Comparison of ENCODE assay signal across 19 mouse cellular contexts in genomic region chr2:115542401-115543123, GRCm38 (mm10). TPM values are rescaled to one million over a fixed set of nuclear protein-coding genes. Genes with fewer than 3 reads are reported as not detected.
DNase-seq lines count a peak whose midpoint lies in the region; ATAC-seq lines count a peak whose summit lies in the region.
"Had no signal": no experiment of that assay in that cellular context is flagged by ENCODE, and none has a peak within 500 bp of the region (broad histone marks: within the 10 kb centered on the region; RNA-seq: fewer than 3 reads in every experiment).

No protein-coding gene starts in this region.

- H3K9me3 ChIP-seq in kidney, embryonic 16.5 days (ENCODE audit: low read length) = no peaks in the 10 kb centered on the region
- H3K9me3 ChIP-seq in embryonic facial prominence, embryonic 13.5 days = no peaks in the 10 kb centered on the region
- H3K9me3 ChIP-seq in limb, embryonic 12.5 days = no peaks in the 10 kb centered on the region
- H3K9me3 ChIP-seq: forebrain, embryonic 10.5 days; heart, embryonic 13.5 days; hindbrain, embryonic 15.5 days; stomach, embryonic 15.5 days had no signal

- no peak for DNase-seq in kidney, adult 9 months
- no peak for DNase-seq in right cerebral cortex, postnatal 36 days (ENCODE audit: low spot score in 2 of 2)
- no peak for DNase-seq in right cerebral cortex, adult 2 months (ENCODE audit: low spot score in 2 of 2)
- DNase-seq: adrenal gland, adult 2 months; cerebellum, adult 2 months; lung, adult 18-20 months; lung, postnatal 14 days; right cerebral cortex, postnatal 14 days; thymus, adult 18-20 months had no signal

- ATAC-seq in kidney, embryonic 16.5 days (ENCODE audit: low FRiP score, low TSS enrichment) = peak; percentile 50; the same call in 1 of the 2 replicates
- ATAC-seq in embryonic facial prominence, embryonic 13.5 days (ENCODE audit: insufficient number of reproducible peaks, insufficient read depth, low FRiP score, low TSS enrichment, low read depth) = no peak
- no peak for ATAC-seq in limb, embryonic 12.5 days (ENCODE audit: insufficient number of reproducible peaks, insufficient read depth, low FRiP score, low TSS enrichment, low read depth)
- ATAC-seq in CD4-positive, CD25-positive, alpha-beta regulatory T cell, adult 4 months = no peak
- ATAC-seq: intestine, postnatal 0 days had no signal

- H3K4me2 ChIP-seq in kidney, embryonic 16.5 days (replicated peaks; ENCODE audit: low read depth, low read length) = peak overlapping the region; percentile 19
- H3K4me2 ChIP-seq in embryonic facial prominence, embryonic 13.5 days = 0 out of 2 replicates have a peak overlapping the region, but pooled peaks have one; percentile 12
- peak overlapping the region; percentile 38 for H3K4me2 ChIP-seq in limb, embryonic 12.5 days
- H3K4me2 ChIP-seq: heart, embryonic 13.5 days; hindbrain, embryonic 15.5 days; stomach, embryonic 15.5 days had no signal

- H3K4me3 ChIP-seq in kidney, embryonic 16.5 days (ENCODE audit: low read length) = no peak overlapping the region
- no peak overlapping the region for H3K4me3 ChIP-seq in embryonic facial prominence, embryonic 13.5 days
- H3K4me3 ChIP-seq in limb, embryonic 12.5 days (replicated peaks) = no peak overlapping the region
- H3K4me3 ChIP-seq: forebrain, embryonic 10.5 days; heart, embryonic 13.5 days; hindbrain, embryonic 15.5 days; megakaryocyte, embryonic 14.5 days; stomach, embryonic 15.5 days had no signal

- H3K36me3 ChIP-seq in kidney, embryonic 16.5 days (ENCODE audit: insufficient read depth, low read length) = no peaks in the 10 kb centered on the region
- no peaks in the 10 kb centered on the region for H3K36me3 ChIP-seq in embryonic facial prominence, embryonic 13.5 days
- no peaks in the 10 kb centered on the region for H3K36me3 ChIP-seq in limb, embryonic 12.5 days
- H3K36me3 ChIP-seq: forebrain, embryonic 10.5 days; heart, embryonic 13.5 days; hindbrain, embryonic 15.5 days; stomach, embryonic 15.5 days had no signal

- H3K27me3 ChIP-seq in kidney, embryonic 16.5 days (ENCODE audit: insufficient read depth, low read length) = no peaks in the 10 kb centered on the region
- no peaks in the 10 kb centered on the region for H3K27me3 ChIP-seq in embryonic facial prominence, embryonic 13.5 days
- H3K27me3 ChIP-seq in limb, embryonic 12.5 days = peaks cover 3% of the 10 kb centered on the region
- H3K27me3 ChIP-seq: heart, embryonic 13.5 days; megakaryocyte, embryonic 14.5 days; stomach, embryonic 15.5 days had no signal

- no peak overlapping the region for H3K9ac ChIP-seq in kidney, embryonic 16.5 days (replicated peaks; ENCODE audit: low read length)
- H3K9ac ChIP-seq in embryonic facial prominence, embryonic 13.5 days = no peak overlapping the region
- no peak overlapping the region for H3K9ac ChIP-seq in limb, embryonic 12.5 days (replicated peaks)
- H3K9ac ChIP-seq: heart, embryonic 13.5 days; hindbrain, embryonic 15.5 days; stomach, embryonic 15.5 days had no signal

- H3K4me1 ChIP-seq in kidney, embryonic 16.5 days (ENCODE audit: insufficient read depth, low read length) = peaks cover 23% of the 10 kb centered on the region
- H3K4me1 ChIP-seq in embryonic facial prominence, embryonic 13.5 days = no peaks in the 10 kb centered on the region
- H3K4me1 ChIP-seq in limb, embryonic 12.5 days (replicated peaks) = peaks cover 23% of the 10 kb centered on the region
- H3K4me1 ChIP-seq: megakaryocyte, embryonic 14.5 days had no signal

- WGBS in kidney, embryonic 16.5 days = 27% methylated on average over 11 of the region's 11 CpGs
- 34% methylated on average over 11 of the region's 11 CpGs for WGBS in embryonic facial prominence, embryonic 13.5 days
- 15% methylated on average over 11 of the region's 11 CpGs for WGBS in limb, embryonic 12.5 days

- peak overlapping the region; percentile 50 for H3K27ac ChIP-seq in kidney, embryonic 16.5 days (ENCODE audit: low read length)
- H3K27ac ChIP-seq in embryonic facial prominence, embryonic 13.5 days = no peak overlapping the region
- no peak overlapping the region for H3K27ac ChIP-seq in limb, embryonic 12.5 days
- H3K27ac ChIP-seq: forebrain, embryonic 10.5 days; heart, embryonic 13.5 days; hindbrain, embryonic 15.5 days; stomach, embryonic 15.5 days had no signal

RNA-seq across cellular contexts. Expression of gene BC052040, which starts 39.0 kb away (rescaled TPM):
- polyA plus RNA-seq in kidney, embryonic 16.5 days (2015; fragmentation: Nextera tagmentation; extraction: Ambion mirVana) = 15.4 and 19.6 TPM in 2 replicates
- polyA plus RNA-seq in embryonic facial prominence, embryonic 13.5 days (2015; fragmentation: Nextera tagmentation; extraction: Ambion mirVana) = 12.2 and 12.3 TPM in 2 replicates
- polyA plus RNA-seq in limb, embryonic 12.5 days (2016; fragmentation: Nextera tagmentation; extraction: Ambion mirVana) = 7.9 and 11.2 TPM in 2 replicates
- polyA plus RNA-seq in CD4-positive, CD25-positive, alpha-beta regulatory T cell, adult 4 months (2017; shearing (Covaris generic)) = 10 to 100 TPM; 12.9 to 13.4 TPM
